12 mouse cellular contexts compared by ENCODE assay signal in the genomic region with DNA sequence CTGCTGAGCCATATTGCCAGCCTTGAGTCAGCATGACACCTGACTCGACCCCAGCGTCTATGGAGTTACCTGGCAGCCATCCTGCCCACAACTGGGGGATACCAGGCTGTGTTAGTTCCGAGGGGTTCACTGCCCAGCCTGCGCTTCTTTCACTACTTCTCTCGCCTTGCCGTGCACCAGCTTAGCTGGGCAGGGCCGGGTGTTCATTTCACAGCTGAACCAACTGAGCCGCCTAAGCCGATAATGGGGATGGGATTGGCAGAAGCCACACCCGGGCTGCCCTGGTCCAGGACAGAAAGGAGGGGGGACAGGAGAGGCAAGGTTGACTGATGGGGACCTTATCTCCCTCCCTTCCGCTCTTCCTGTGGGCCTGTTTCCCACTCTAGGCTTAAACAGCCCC. TPM values are rescaled to one million over a fixed set of nuclear protein-coding genes. Genes with fewer than 3 reads are reported as not detected.
A peak's percentile ranks its signal among the peaks of the same experiment; 100 is the strongest.
DNase-seq lines count a peak whose midpoint lies in the region; ATAC-seq lines count a peak whose summit lies in the region.
"Had no signal": no experiment of that assay in that cellular context is flagged by ENCODE, and none has a peak within 500 bp of the region (broad histone marks: within the 10 kb centered on the region; RNA-seq: fewer than 3 reads in every experiment).

No protein-coding gene starts in this region.

- 53% methylated on average over 11 of the region's 11 CpGs for WGBS in embryonic facial prominence, embryonic 12.5 days
- 45% methylated on average over 11 of the region's 11 CpGs for WGBS in hindbrain, embryonic 15.5 days
- WGBS in neural tube, embryonic 14.5 days, result 66% methylated on average over 11 of the region's 11 CpGs

- no peak overlapping the region for H3K27ac ChIP-seq in embryonic facial prominence, embryonic 12.5 days
- peak overlapping the region; percentile 91 for H3K27ac ChIP-seq in hindbrain, embryonic 15.5 days (replicated peaks)
- no peak overlapping the region for H3K27ac ChIP-seq in neural tube, embryonic 14.5 days (ENCODE audit: low read depth, low read length)

- ATAC-seq in cerebellum, adult (ENCODE audit: insufficient number of reproducible peaks, low FRiP score, low TSS enrichment), result no peak
- no peak for ATAC-seq in embryonic facial prominence, embryonic 12.5 days (ENCODE audit: insufficient number of reproducible peaks, insufficient read depth, low FRiP score, low TSS enrichment)
- no peak for ATAC-seq in hindbrain, embryonic 15.5 days (ENCODE audit: low FRiP score, low read depth)
- ATAC-seq in neural tube, embryonic 14.5 days (ENCODE audit: low read depth), result no peak

- no peaks in the 10 kb centered on the region for H3K9me3 ChIP-seq in embryonic facial prominence, embryonic 12.5 days
- H3K9me3 ChIP-seq in hindbrain, embryonic 15.5 days, result no peaks in the 10 kb centered on the region
- H3K9me3 ChIP-seq in neural tube, embryonic 14.5 days (ENCODE audit: control insufficient read depth, low read length), result no peaks in the 10 kb centered on the region

- H3K9ac ChIP-seq in embryonic facial prominence, embryonic 12.5 days, result no peak overlapping the region
- H3K9ac ChIP-seq in hindbrain, embryonic 15.5 days, result peak overlapping the region; percentile 98
- H3K9ac ChIP-seq in neural tube, embryonic 14.5 days (replicated peaks; ENCODE audit: low read depth, low read length), result peak overlapping the region; percentile 93

- no peaks in the 10 kb centered on the region for H3K36me3 ChIP-seq in embryonic facial prominence, embryonic 12.5 days
- H3K36me3 ChIP-seq in hindbrain, embryonic 15.5 days, result no peaks in the 10 kb centered on the region
- H3K36me3 ChIP-seq in neural tube, embryonic 14.5 days (ENCODE audit: control insufficient read depth, insufficient read depth, low read length), result no peaks in the 10 kb centered on the region

- H3K27me3 ChIP-seq in embryonic facial prominence, embryonic 12.5 days, result peaks cover 53% of the 10 kb centered on the region
- H3K27me3 ChIP-seq in hindbrain, embryonic 15.5 days, result no peaks in the 10 kb centered on the region
- H3K27me3 ChIP-seq in neural tube, embryonic 14.5 days (ENCODE audit: control insufficient read depth, insufficient read depth, low read length), result no peaks in the 10 kb centered on the region; the same call in 1 of the 2 replicates

- H3K4me2 ChIP-seq in embryonic facial prominence, embryonic 12.5 days (replicated peaks), result 0 out of 2 replicates have a peak overlapping the region, but pooled peaks have one; percentile 23
- H3K4me2 ChIP-seq in hindbrain, embryonic 15.5 days, result peak overlapping the region; percentile 76
- peak overlapping the region; percentile 74 for H3K4me2 ChIP-seq in neural tube, embryonic 14.5 days (ENCODE audit: low read depth, low read length)
- H3K4me2 ChIP-seq: liver, embryonic 11.5 days had no signal

- DNase-seq in cerebellum, adult 11 months, result peak; percentile 50
- DNase-seq in left cerebral cortex, adult 11 months (ENCODE audit: low spot score), result no peak
- no peak for DNase-seq in Muller cell, postnatal 12 days (ENCODE audit: inconsistent ontology term)
- no peak for DNase-seq in spleen, adult 12 weeks (ENCODE audit: low spot score)
- DNase-seq: adrenal gland, postnatal 36 days; gastrocnemius, postnatal 10 days; layer of hippocampus, adult 9-11 months had no signal

- 0 out of 2 replicates have a peak overlapping the region, but pooled peaks have one; percentile 45 for H3K4me3 ChIP-seq in embryonic facial prominence, embryonic 12.5 days
- H3K4me3 ChIP-seq in hindbrain, embryonic 15.5 days, result peak overlapping the region; percentile 99
- peak overlapping the region; percentile 92 for H3K4me3 ChIP-seq in neural tube, embryonic 14.5 days (ENCODE audit: low read depth, low read length)

- H3K4me1 ChIP-seq in embryonic facial prominence, embryonic 12.5 days, result peaks cover 20% of the 10 kb centered on the region
- peaks cover 47% of the 10 kb centered on the region for H3K4me1 ChIP-seq in hindbrain, embryonic 15.5 days (replicated peaks)
- H3K4me1 ChIP-seq in neural tube, embryonic 14.5 days (ENCODE audit: control insufficient read depth, insufficient read depth, low read length), result peaks cover 26% of the 10 kb centered on the region

RNA-seq across cellular contexts. Expression of gene Elavl3, which starts 2.5 kb away (rescaled TPM):
- 6.4 and 8.2 TPM in 2 replicates for polyA plus RNA-seq in embryonic facial prominence, embryonic 12.5 days (2016; fragmentation: Nextera tagmentation; extraction: Ambion mirVana)
- 97.4 and 104 TPM in 2 replicates for polyA plus RNA-seq in hindbrain, embryonic 15.5 days (2015; fragmentation: Nextera tagmentation; extraction: Ambion mirVana)
- polyA plus RNA-seq in neural tube, embryonic 14.5 days (2014; fragmentation: Nextera tagmentation; extraction: Ambion mirVana), result 132 and 146 TPM in 2 replicates

RNA-seq across cellular contexts. Expression of gene Gm49318, which starts 21.7 kb away (rescaled TPM):
- polyA plus RNA-seq in embryonic facial prominence, embryonic 12.5 days (2016; fragmentation: Nextera tagmentation; extraction: Ambion mirVana), result not detected in 2 replicates
- not detected in 2 replicates for polyA plus RNA-seq in hindbrain, embryonic 15.5 days (2015; fragmentation: Nextera tagmentation; extraction: Ambion mirVana)
- polyA plus RNA-seq in neural tube, embryonic 14.5 days (2014; fragmentation: Nextera tagmentation; extraction: Ambion mirVana), result not detected in 2 replicates
- polyA plus RNA-seq: liver, embryonic 11.5 days had no signal

RNA-seq across cellular contexts. Expression of gene Zfp653, which starts 21.9 kb away (rescaled TPM):
- polyA plus RNA-seq in embryonic facial prominence, embryonic 12.5 days (2016; fragmentation: Nextera tagmentation; extraction: Ambion mirVana), result 15.0 and 15.8 TPM in 2 replicates
- 17.3 and 19.6 TPM in 2 replicates for polyA plus RNA-seq in hindbrain, embryonic 15.5 days (2015; fragmentation: Nextera tagmentation; extraction: Ambion mirVana)
- 13.5 and 14.2 TPM in 2 replicates for polyA plus RNA-seq in neural tube, embryonic 14.5 days (2014; fragmentation: Nextera tagmentation; extraction: Ambion mirVana)

RNA-seq across cellular contexts. Expression of gene Ecsit, which starts 35.9 kb away (rescaled TPM):
- polyA plus RNA-seq in embryonic facial prominence, embryonic 12.5 days (2016; fragmentation: Nextera tagmentation; extraction: Ambion mirVana), result 36.7 and 38.0 TPM in 2 replicates
- 56.0 and 63.5 TPM in 2 replicates for polyA plus RNA-seq in hindbrain, embryonic 15.5 days (2015; fragmentation: Nextera tagmentation; extraction: Ambion mirVana)
- 56.8 and 64.2 TPM in 2 replicates for polyA plus RNA-seq in neural tube, embryonic 14.5 days (2014; fragmentation: Nextera tagmentation; extraction: Ambion mirVana)

RNA-seq across cellular contexts. Expression of gene Prkcsh, which starts 46.7 kb away (rescaled TPM):
- polyA plus RNA-seq in embryonic facial prominence, embryonic 12.5 days (2016; fragmentation: Nextera tagmentation; extraction: Ambion mirVana), result 113 and 115 TPM in 2 replicates
- 94.9 and 100 TPM in 2 replicates for polyA plus RNA-seq in hindbrain, embryonic 15.5 days (2015; fragmentation: Nextera tagmentation; extraction: Ambion mirVana)
- 74.1 and 77.5 TPM in 2 replicates for polyA plus RNA-seq in neural tube, embryonic 14.5 days (2014; fragmentation: Nextera tagmentation; extraction: Ambion mirVana)

Comparison
In these comparisons a context has a peak if more than half of its experiments do, and no peak if none do; other contexts are left out.
1. H3K4me2 ChIP-seq: peak in every context shown above with its lines; median percentile 76 in hindbrain, embryonic 15.5 days; 74 in neural tube, embryonic 14.5 days; 23 in embryonic facial prominence, embryonic 12.5 days.
2. H3K4me3 ChIP-seq: peak in every context shown above with its lines; median percentile 99 in hindbrain, embryonic 15.5 days; 92 in neural tube, embryonic 14.5 days; 45 in embryonic facial prominence, embryonic 12.5 days.
3. RNA of gene Elavl3, which starts 2.5 kb away (polyA plus RNA-seq): 132 to 146 TPM in neural tube, embryonic 14.5 days and 97.4 to 104 TPM in hindbrain, embryonic 15.5 days; 6.4 to 8.2 TPM in embryonic facial prominence, embryonic 12.5 days; every median in the first group is over 10 times any median in the second.